ENCODE assay signal across 22 mouse cellular contexts in genomic region chr2:35326931-35327330, GRCm38 (mm10). TPM values are rescaled to one million over a fixed set of nuclear protein-coding genes. Genes with fewer than 3 reads are reported as not detected.
A peak's percentile ranks its signal among the peaks of the same experiment; 100 is the strongest.
DNase-seq lines count a peak whose midpoint lies in the region; ATAC-seq lines count a peak whose summit lies in the region.
"Had no signal": no experiment of that assay in that cellular context is flagged by ENCODE, and none has a peak within 500 bp of the region (broad histone marks: within the 10 kb centered on the region; RNA-seq: fewer than 3 reads in every experiment).

No protein-coding gene starts in this region.

- peaks cover 99% of the 10 kb centered on the region for H3K36me3 ChIP-seq in erythroblast, embryonic 14.5 days (ENCODE audit: control insufficient read depth)
- H3K36me3 ChIP-seq in liver, embryonic 12.5 days: peaks cover 81% of the 10 kb centered on the region
- H3K36me3 ChIP-seq: limb, embryonic 15.5 days had no signal

- DNase-seq in lung, postnatal 10 days: peak; percentile 33
- no peak for DNase-seq in lung, postnatal 25 days (ENCODE audit: low spot score)
- peak; percentile 32 for DNase-seq in retina, embryonic 14.5 days (ENCODE audit: low spot score)
- DNase-seq in gastrocnemius, postnatal 14 days: no peak
- DNase-seq: adrenal gland, adult 2 months; right cerebral cortex, adult 18-20 months had no signal

- peak overlapping the region; percentile 57; the same call in 1 of the 2 replicates for H3K9ac ChIP-seq in liver, embryonic 12.5 days
- H3K9ac ChIP-seq: embryonic facial prominence, embryonic 13.5 days; forebrain, embryonic 13.5 days; limb, embryonic 15.5 days had no signal

- H3K27ac ChIP-seq in liver, embryonic 12.5 days: peak overlapping the region; percentile 81
- H3K27ac ChIP-seq: embryonic facial prominence, embryonic 13.5 days; forebrain, embryonic 13.5 days; heart, embryonic 10.5 days; limb, embryonic 15.5 days had no signal

- intact Hi-C loops in gastrocnemius, postnatal 14 days (cut with DNase I; ENCODE audit: low total_unique reads): no loop called here

- 66% methylated on average over 1 of the region's 1 CpGs for WGBS in liver, embryonic 12.5 days (ENCODE audit: insufficient replicate concordance)

- peaks cover 99% of the 10 kb centered on the region for H3K4me1 ChIP-seq in erythroblast, embryonic 14.5 days (ENCODE audit: control insufficient read depth)
- peaks cover 99% of the 10 kb centered on the region for H3K4me1 ChIP-seq in liver, embryonic 12.5 days

- no peak for ATAC-seq in erythroblast, adult 5-6 weeks (replicated peaks; ENCODE audit: low FRiP score, poor library complexity, severe bottlenecking)
- ATAC-seq in liver, embryonic 12.5 days: no peak
- ATAC-seq in erythroid progenitor cell, adult 5-6 weeks (replicated peaks; ENCODE audit: low FRiP score, poor library complexity, severe bottlenecking): no peak
- ATAC-seq: forebrain, embryonic 13.5 days; inflammation-experienced regulatory T-cells, adult 6 months; midbrain, embryonic 16.5 days had no signal

- no peaks in the 10 kb centered on the region for H3K9me3 ChIP-seq in erythroblast, embryonic 14.5 days (ENCODE audit: control insufficient read depth, low read length)
- no peaks in the 10 kb centered on the region for H3K9me3 ChIP-seq in liver, embryonic 12.5 days (replicated peaks)
- H3K9me3 ChIP-seq: embryonic facial prominence, embryonic 13.5 days; forebrain, embryonic 13.5 days; heart, embryonic 10.5 days; limb, embryonic 15.5 days had no signal

- H3K4me3 ChIP-seq in erythroblast, embryonic 14.5 days (replicated peaks): peak overlapping the region; percentile 56
- H3K4me3 ChIP-seq in liver, embryonic 12.5 days: peak overlapping the region; percentile 31
- H3K4me3 ChIP-seq: embryonic facial prominence, embryonic 13.5 days; forebrain, embryonic 13.5 days; heart, embryonic 10.5 days; limb, embryonic 15.5 days had no signal

- H3K4me2 ChIP-seq in liver, embryonic 12.5 days: peak overlapping the region; percentile 73
- H3K4me2 ChIP-seq: embryonic facial prominence, embryonic 13.5 days; forebrain, embryonic 13.5 days; limb, embryonic 15.5 days had no signal

- H3K27me3 ChIP-seq in erythroblast, embryonic 14.5 days (ENCODE audit: control insufficient read depth): no peaks in the 10 kb centered on the region
- no peaks in the 10 kb centered on the region for H3K27me3 ChIP-seq in liver, embryonic 12.5 days (replicated peaks)
- H3K27me3 ChIP-seq: embryonic facial prominence, embryonic 13.5 days; forebrain, embryonic 13.5 days; limb, embryonic 15.5 days had no signal

RNA-seq across cellular contexts. Expression of gene Stom, which starts 9.8 kb away (rescaled TPM):
- 29.1 and 34.6 TPM in 2 replicates for polyA plus RNA-seq in erythroblast, embryonic 14.5 days (2012)
- total RNA-seq in erythroblast, adult 5-6 weeks (2015; ENCODE audit: low replicate concordance): 374 and 432 TPM in 2 replicates
- total RNA-seq in erythroblast, adult 5-6 weeks (2017; ENCODE audit: low replicate concordance): 642 and 716 TPM in 2 replicates
- polyA plus RNA-seq in liver, embryonic 12.5 days (2016; fragmentation: Nextera tagmentation; extraction: Ambion mirVana): 134 TPM in 2 replicates
- total RNA-seq in gastrocnemius, postnatal 14 days (2021): 10 to 100 TPM; 20.1 to 22.2 TPM
- 563 and 590 TPM in 2 replicates for total RNA-seq in erythroid progenitor cell, adult 5-6 weeks (2015; ENCODE audit: low replicate concordance)
- 638 and 692 TPM in 2 replicates for total RNA-seq in erythroid progenitor cell, adult 5-6 weeks (2017; ENCODE audit: low replicate concordance)

RNA-seq across cellular contexts. Expression of gene 4930568D16Rik, which starts 40.6 kb away (rescaled TPM):
- polyA plus RNA-seq in erythroblast, embryonic 14.5 days (2012): not detected in 2 replicates
- total RNA-seq in erythroblast, adult 5-6 weeks (2015; ENCODE audit: low replicate concordance): not detected in 2 replicates
- not detected in 2 replicates for total RNA-seq in erythroblast, adult 5-6 weeks (2017; ENCODE audit: low replicate concordance)
- not detected in 2 replicates for polyA plus RNA-seq in liver, embryonic 12.5 days (2016; fragmentation: Nextera tagmentation; extraction: Ambion mirVana)
- not detected for total RNA-seq in gastrocnemius, postnatal 14 days (2021)
- not detected in 2 replicates for total RNA-seq in erythroid progenitor cell, adult 5-6 weeks (2015; ENCODE audit: low replicate concordance)
- not detected in 2 replicates for total RNA-seq in erythroid progenitor cell, adult 5-6 weeks (2017; ENCODE audit: low replicate concordance)
- total RNA-seq: adrenal gland, adult 2 months; gastrocnemius, adult 18-20 months; heart, postnatal 25 days; layer of hippocampus, adult 18-20 months; left cerebral cortex, postnatal 10 days had no signal
- polyA plus RNA-seq: adrenal gland, adult 2 months; embryonic facial prominence, embryonic 13.5 days; forebrain, embryonic 13.5 days; heart, embryonic 10.5 days; inflammation-experienced regulatory T-cells, adult 6 months; limb, embryonic 15.5 days; midbrain, embryonic 16.5 days; neural tube, embryonic 14.5 days; urinary bladder, adult 2 months had no signal

Comparison
In these comparisons a context has a peak if more than half of its experiments do, and no peak if none do; other contexts are left out.
1. DNase-seq: peak in lung, postnatal 10 days (single experiment) and retina, embryonic 14.5 days (single experiment); none in lung, postnatal 25 days (single experiment) and gastrocnemius, postnatal 14 days (single experiment).
2. RNA of gene Stom, which starts 9.8 kb away (total RNA-seq): 374 to 716 TPM in erythroblast, adult 5-6 weeks and 563 to 692 TPM in erythroid progenitor cell, adult 5-6 weeks; 20.1 to 22.2 TPM in gastrocnemius, postnatal 14 days; every median in the first group is over 10 times any median in the second.